Mouse (Mus musculus): ENCODE results near the gene Cdip1. TPM values are rescaled to one million over a fixed set of nuclear protein-coding genes. Genes with fewer than 3 reads are reported as not detected.

Cdip1 gene
- polyA plus RNA-seq (2014; fragmentation: Nextera tagmentation; extraction: Ambion mirVana) = 98.1 and 103 TPM in 2 replicates

GRCm38 (mm10) chr16:4789810-4790559, at the start of gene Cdip1:
TSS of gene Cdip1 (minus strand) at chr16:4790292.
- ATAC-seq (ENCODE audit: low FRiP score, low TSS enrichment) (peak; percentile 97), DNase-seq (peak; percentile 98)
- no peaks in the 10 kb centered on the region for H3K9me3 ChIP-seq (ENCODE audit: control insufficient read depth, low read length)
- H3K9ac ChIP-seq (replicated peaks; ENCODE audit: low read length) = peak within 1 kb of the TSS; percentile 66
- H3K36me3 ChIP-seq (ENCODE audit: control insufficient read depth, insufficient read depth, low read length) = no peaks in the 10 kb centered on the region
- H3K27ac ChIP-seq (replicated peaks; ENCODE audit: low read depth, low read length) = peak within 1 kb of the TSS; percentile 97
- H3K4me2 ChIP-seq (ENCODE audit: low read length) = peak within 1 kb of the TSS; percentile 74
- no peaks in the 10 kb centered on the region for H3K27me3 ChIP-seq (ENCODE audit: control insufficient read depth, insufficient read depth, low read length)
- H3K4me1 ChIP-seq (ENCODE audit: control insufficient read depth, insufficient read depth, low read length) = peaks cover 25% of the 10 kb centered on the region
- WGBS = under 1% methylated on average over 51 of the region's 51 CpGs
- H3K4me3 ChIP-seq (replicated peaks; ENCODE audit: low read depth, low read length) = peak within 1 kb of the TSS; percentile 65

- Histone ChIP-seq H3K36me3 (ENCODE audit: control insufficient read depth, insufficient read depth, low read length) (no peaks in the 10 kb centered on the region), H3K4me1 (ENCODE audit: control insufficient read depth, insufficient read depth, low read length) (no peaks in the 10 kb centered on the region), H3K4me3 (replicated peaks; ENCODE audit: low read depth, low read length) (no peak overlapping the region), H3K4me2 (ENCODE audit: low read length) (no peak overlapping the region), H3K27ac (replicated peaks; ENCODE audit: low read depth, low read length) (no peak overlapping the region), H3K9me3 (ENCODE audit: control insufficient read depth, low read length) (no peaks in the 10 kb centered on the region), H3K9ac (replicated peaks; ENCODE audit: low read length) (no peak overlapping the region), H3K27me3 (ENCODE audit: control insufficient read depth, insufficient read depth, low read length) (no peaks in the 10 kb centered on the region)
- ATAC-seq (ENCODE audit: low FRiP score, low TSS enrichment) = no peak
- 83% methylated on average over 3 of the region's 3 CpGs for WGBS
- DNase-seq = no peak
Measured at GRCm38 (mm10) chr16:4839552-4839951, 49.5 kb upstream of the Cdip1 start.

GRCm38 (mm10) chr16:4837631-4838030, 47.5 kb upstream of the Cdip1 start:
- no peaks in the 10 kb centered on the region for H3K4me1 ChIP-seq (ENCODE audit: control insufficient read depth, insufficient read depth, low read length)
- H3K9me3 ChIP-seq (ENCODE audit: control insufficient read depth, low read length) = no peaks in the 10 kb centered on the region
- no peak overlapping the region for H3K9ac ChIP-seq (replicated peaks; ENCODE audit: low read length)
- H3K4me2 ChIP-seq (ENCODE audit: low read length) = no peak overlapping the region
- 77% methylated on average over 3 of the region's 3 CpGs for whole genome bisulfite sequencing
- H3K4me3 ChIP-seq (replicated peaks; ENCODE audit: low read depth, low read length) = no peak overlapping the region
- H3K27ac ChIP-seq (replicated peaks; ENCODE audit: low read depth, low read length) = no peak overlapping the region
- H3K27me3 ChIP-seq (ENCODE audit: control insufficient read depth, insufficient read depth, low read length) = no peaks in the 10 kb centered on the region
- ATAC-seq (ENCODE audit: low FRiP score, low TSS enrichment) (no peak), DNase-seq (no peak)
- H3K36me3 ChIP-seq (ENCODE audit: control insufficient read depth, insufficient read depth, low read length) = no peaks in the 10 kb centered on the region

- H3K36me3 ChIP-seq (ENCODE audit: control insufficient read depth, insufficient read depth, low read length) = no peaks in the 10 kb centered on the region
- H3K4me2 ChIP-seq (ENCODE audit: low read length) = no peak within 1 kb of the TSS
- 85% methylated on average over 3 of the region's 3 CpGs for WGBS
- no peaks in the 10 kb centered on the region for H3K4me1 ChIP-seq (ENCODE audit: control insufficient read depth, insufficient read depth, low read length)
- no peaks in the 10 kb centered on the region for H3K9me3 ChIP-seq (ENCODE audit: control insufficient read depth, low read length)
- no peak within 1 kb of the TSS for H3K27ac ChIP-seq (replicated peaks; ENCODE audit: low read depth, low read length)
- H3K4me3 ChIP-seq (replicated peaks; ENCODE audit: low read depth, low read length) = no peak within 1 kb of the TSS
- H3K9ac ChIP-seq (replicated peaks; ENCODE audit: low read length) = no peak within 1 kb of the TSS
- ATAC-seq (ENCODE audit: low FRiP score, low TSS enrichment) (no peak), DNase-seq (no peak)
- no peaks in the 10 kb centered on the region for H3K27me3 ChIP-seq (ENCODE audit: control insufficient read depth, insufficient read depth, low read length)
Measured at GRCm38 (mm10) chr16:4835191-4835590, 45.1 kb upstream of the Cdip1 start, which contains the start of gene 4930562C15Rik. TSS of gene 4930562C15Rik (plus strand) at chr16:4835416.

DNA sequence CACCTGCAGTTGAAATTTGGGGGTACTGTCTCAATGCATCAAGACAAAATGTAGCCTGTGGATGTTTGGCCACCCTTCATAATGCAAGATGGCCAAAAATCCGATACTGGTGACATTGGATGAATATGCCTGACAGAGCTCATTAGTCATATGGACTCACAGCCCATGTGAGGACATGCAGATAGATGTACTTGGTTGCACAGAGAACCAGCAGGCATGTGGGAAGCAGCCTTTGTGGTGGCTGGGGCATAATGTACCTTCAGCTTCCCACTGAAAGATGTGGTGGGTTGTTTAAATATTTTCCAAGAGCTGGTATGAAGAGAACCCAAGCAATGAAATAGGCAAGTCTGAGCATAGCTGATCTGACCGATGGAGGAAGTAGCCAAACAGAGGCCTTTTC, 43.8 kb upstream of the Cdip1 start:
- ATAC-seq (ENCODE audit: low FRiP score, low TSS enrichment) (no peak), DNase-seq (no peak)
- Histone ChIP-seq H3K9ac (replicated peaks; ENCODE audit: low read length) (no peak overlapping the region), H3K27me3 (ENCODE audit: control insufficient read depth, insufficient read depth, low read length) (no peaks in the 10 kb centered on the region), H3K36me3 (ENCODE audit: control insufficient read depth, insufficient read depth, low read length) (no peaks in the 10 kb centered on the region), H3K27ac (replicated peaks; ENCODE audit: low read depth, low read length) (no peak overlapping the region), H3K9me3 (ENCODE audit: control insufficient read depth, low read length) (no peaks in the 10 kb centered on the region), H3K4me3 (replicated peaks; ENCODE audit: low read depth, low read length) (no peak overlapping the region), H3K4me1 (ENCODE audit: control insufficient read depth, insufficient read depth, low read length) (no peaks in the 10 kb centered on the region), H3K4me2 (ENCODE audit: low read length) (no peak overlapping the region)
- 76% methylated on average over 2 of the region's 2 CpGs for WGBS

DNA sequence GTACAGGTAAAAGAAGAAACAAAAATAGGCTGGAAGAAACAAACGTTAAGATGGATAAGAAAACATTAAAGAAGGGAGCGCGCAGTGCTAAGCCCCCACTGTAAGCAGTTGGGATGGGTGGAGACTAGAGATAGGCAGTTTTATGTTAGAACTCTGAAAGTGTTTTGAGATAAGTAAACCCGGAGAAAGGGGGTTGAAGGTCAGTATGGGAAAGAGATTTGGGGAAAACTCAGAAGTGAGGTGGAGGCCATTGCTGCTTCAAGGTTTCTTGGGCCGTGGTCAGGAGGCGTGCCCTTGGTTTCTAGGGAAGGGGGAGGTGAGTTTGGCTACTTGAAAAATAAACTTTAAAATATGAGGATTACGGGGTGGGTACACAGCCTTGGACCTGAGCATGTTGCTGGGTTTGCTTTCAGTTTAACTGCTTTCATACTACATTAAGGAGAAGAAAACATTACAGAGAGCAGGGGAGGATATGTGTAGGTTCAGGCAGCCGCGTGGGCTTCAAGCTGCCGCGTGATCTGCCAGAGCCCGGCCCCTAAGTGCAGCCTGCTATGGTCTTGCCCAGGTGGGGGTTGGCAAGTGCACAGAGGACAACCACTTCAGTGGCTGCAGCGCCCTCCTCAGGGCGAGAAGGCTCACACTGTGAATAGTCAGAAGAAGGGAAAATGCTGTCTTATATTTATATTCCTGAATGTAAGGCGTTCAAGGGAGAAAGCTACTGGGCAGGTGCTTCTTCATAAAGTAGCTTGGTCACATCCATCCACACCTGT, 41.7 kb upstream of the Cdip1 start:
- no peaks in the 10 kb centered on the region for H3K9me3 ChIP-seq (ENCODE audit: control insufficient read depth, low read length)

DNA sequence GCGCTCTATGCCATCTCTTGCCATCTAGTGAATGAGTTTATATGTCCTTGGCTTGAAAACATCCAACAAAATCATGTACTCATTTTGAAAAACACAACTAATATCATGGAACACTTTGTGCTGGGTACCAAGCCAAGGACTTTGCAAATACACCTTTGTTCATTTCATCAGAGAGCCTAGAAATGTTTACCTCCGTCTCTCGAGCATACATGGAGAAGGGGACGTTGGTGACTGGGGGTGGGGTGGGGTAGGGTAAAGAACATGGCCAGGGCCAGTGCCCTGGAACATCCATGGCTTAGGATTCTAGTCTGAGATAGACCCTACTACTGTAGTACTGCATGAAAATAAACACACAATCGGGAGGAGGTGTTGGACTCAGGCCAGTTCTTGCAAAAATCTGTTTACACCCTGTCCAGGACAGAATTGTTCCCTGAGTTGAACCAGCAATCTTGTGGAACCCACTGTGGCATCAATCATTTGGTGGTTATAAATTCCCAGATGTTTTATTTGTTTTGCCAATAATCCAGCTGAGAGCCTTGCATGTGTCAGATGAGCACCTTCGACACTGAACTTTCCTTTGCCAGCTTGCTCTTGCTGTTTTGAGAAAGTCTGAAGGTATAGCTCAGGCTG, 39.3 kb upstream of the Cdip1 start:
- H3K27me3 ChIP-seq (ENCODE audit: control insufficient read depth, insufficient read depth, low read length) = no peaks in the 10 kb centered on the region
- WGBS = 89% methylated on average over 6 of the region's 6 CpGs
- H3K4me3 ChIP-seq (replicated peaks; ENCODE audit: low read depth, low read length) = no peak overlapping the region
- no peak for ATAC-seq (ENCODE audit: low FRiP score, low TSS enrichment)
- no peaks in the 10 kb centered on the region for H3K4me1 ChIP-seq (ENCODE audit: control insufficient read depth, insufficient read depth, low read length)
- no peak for DNase-seq
- no peaks in the 10 kb centered on the region for H3K36me3 ChIP-seq (ENCODE audit: control insufficient read depth, insufficient read depth, low read length)
- H3K9ac ChIP-seq (replicated peaks; ENCODE audit: low read length) = no peak overlapping the region
- no peak overlapping the region for H3K4me2 ChIP-seq (ENCODE audit: low read length)
- H3K27ac ChIP-seq (replicated peaks; ENCODE audit: low read depth, low read length) = no peak overlapping the region
- no peaks in the 10 kb centered on the region for H3K9me3 ChIP-seq (ENCODE audit: control insufficient read depth, low read length)

More for the DNA sequence above, 41.7 kb upstream of the Cdip1 start:
- H3K36me3 ChIP-seq (ENCODE audit: control insufficient read depth, insufficient read depth, low read length) = no peaks in the 10 kb centered on the region
- DNase-seq (no peak), ATAC-seq (ENCODE audit: low FRiP score, low TSS enrichment) (no peak)
- no peak overlapping the region for H3K9ac ChIP-seq (replicated peaks; ENCODE audit: low read length)
- H3K27ac ChIP-seq (replicated peaks; ENCODE audit: low read depth, low read length) = no peak overlapping the region
- 74% methylated on average over 15 of the region's 15 CpGs for WGBS
- H3K4me1 ChIP-seq (ENCODE audit: control insufficient read depth, insufficient read depth, low read length) = no peaks in the 10 kb centered on the region
- no peak overlapping the region for H3K4me2 ChIP-seq (ENCODE audit: low read length)
- H3K4me3 ChIP-seq (replicated peaks; ENCODE audit: low read depth, low read length) = no peak overlapping the region
- H3K27me3 ChIP-seq (ENCODE audit: control insufficient read depth, insufficient read depth, low read length) = no peaks in the 10 kb centered on the region

- no peak overlapping the region for H3K27ac ChIP-seq (replicated peaks; ENCODE audit: low read depth, low read length)
- H3K4me2 ChIP-seq (ENCODE audit: low read length) = no peak overlapping the region
- WGBS = 93% methylated on average over 5 of the region's 5 CpGs
- H3K9me3 ChIP-seq (ENCODE audit: control insufficient read depth, low read length) = no peaks in the 10 kb centered on the region
- no peak for DNase-seq
- H3K9ac ChIP-seq (replicated peaks; ENCODE audit: low read length) = no peak overlapping the region
- no peaks in the 10 kb centered on the region for H3K36me3 ChIP-seq (ENCODE audit: control insufficient read depth, insufficient read depth, low read length)
- H3K4me1 ChIP-seq (ENCODE audit: control insufficient read depth, insufficient read depth, low read length) = no peaks in the 10 kb centered on the region
- no peak for ATAC-seq (ENCODE audit: low FRiP score, low TSS enrichment)
- H3K27me3 ChIP-seq (ENCODE audit: control insufficient read depth, insufficient read depth, low read length) = no peaks in the 10 kb centered on the region
- H3K4me3 ChIP-seq (replicated peaks; ENCODE audit: low read depth, low read length) = no peak overlapping the region
Measured at GRCm38 (mm10) chr16:4827639-4828038, 37.5 kb upstream of the Cdip1 start.

Data from midbrain, embryonic 14.5 days (tissue).